Mouse (Mus musculus) cerebellum, postnatal 10 days (tissue): ENCODE measurements around the gene Vps26a.
A peak's percentile ranks its signal among the peaks of the same experiment; 100 is the strongest.

Source experiments
- DNase-seq, 2 experiments: peaks; one replicate each; pipeline ENCODE4 v3.0.0; 2021; ENCODE audit warnings: mixed read lengths in 2 of 2

Vps26a gene

GRCm38 (mm10) chr10:62412906-62413605, 73.5 kb downstream of the Vps26a start:
- DNase-seq = peak; percentile 60 to 62

GRCm38 (mm10) chr10:62411431-62412410, 74.9 kb downstream of the Vps26a start:
- peak; percentile 66 to 72 for DNase-seq

GRCm38 (mm10) chr10:62410943-62411342, 75.7 kb downstream of the Vps26a start:
- DNase-seq = peak; percentile 86 to 87
